Mouse (Mus musculus) lung, postnatal 0 days (tissue): ENCODE measurements at regions not wholly inside any gene's neighbourhood (a gene's known extent, or its start where the extent isn't known, plus 50 kb on each side); places are given as distances from the start of the nearest gene placed in this dataset.

Experiments
- CTCF ChIP-seq: IDR thresholded peaks from 2 replicates; pipeline ENCODE4 v1.5.1; 2016; ENCODE audit warnings: antibody characterized with exemption, mild to moderate bottlenecking
- EP300 ChIP-seq: IDR thresholded peaks from 2 replicates; pipeline ENCODE4 v1.6.1; 2016; ENCODE audit warnings: antibody characterized with exemption, mild to moderate bottlenecking, control low read depth

- TF ChIP-seq CTCF: no peak
- TF ChIP-seq EP300: no peak
Observed at GRCm38 (mm10) chr6:73560000-73560399, 90.5 kb upstream of the 4931417E11Rik start.
